Mouse (Mus musculus): ENCODE measurements around the gene Slc35c2. TPM values are rescaled to one million over a fixed set of nuclear protein-coding genes. Genes with fewer than 3 reads are reported as not detected.
A peak's percentile ranks its signal among the peaks of the same experiment; 100 is the strongest.

Slc35c2 gene
- total RNA-seq, 2 experiments from 2014 or later: 79.6 to 93.9 TPM

DNA sequence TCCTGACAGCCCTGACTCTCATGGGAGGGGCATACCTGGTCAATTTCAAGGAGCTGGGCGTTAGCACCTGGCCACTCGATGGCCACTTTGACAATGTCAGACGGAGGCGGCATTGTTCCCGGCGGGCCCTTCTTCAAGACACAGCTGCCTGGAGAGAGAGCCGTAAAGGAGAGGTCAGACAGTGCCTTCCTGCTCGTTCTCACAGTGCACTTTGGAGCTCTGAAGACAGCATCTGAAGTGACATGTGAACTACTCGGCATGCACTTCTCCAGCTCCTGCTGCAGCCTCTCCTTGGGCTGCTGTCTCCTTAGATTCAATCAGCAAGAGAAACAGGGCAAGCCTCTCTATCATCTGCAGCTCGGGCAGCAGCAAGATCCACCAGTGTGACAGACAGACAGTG, 28.5 kb upstream of the Slc35c2 start:
- ATAC-seq (replicated peaks; ENCODE audit: poor library complexity, severe bottlenecking): no peak

DNA sequence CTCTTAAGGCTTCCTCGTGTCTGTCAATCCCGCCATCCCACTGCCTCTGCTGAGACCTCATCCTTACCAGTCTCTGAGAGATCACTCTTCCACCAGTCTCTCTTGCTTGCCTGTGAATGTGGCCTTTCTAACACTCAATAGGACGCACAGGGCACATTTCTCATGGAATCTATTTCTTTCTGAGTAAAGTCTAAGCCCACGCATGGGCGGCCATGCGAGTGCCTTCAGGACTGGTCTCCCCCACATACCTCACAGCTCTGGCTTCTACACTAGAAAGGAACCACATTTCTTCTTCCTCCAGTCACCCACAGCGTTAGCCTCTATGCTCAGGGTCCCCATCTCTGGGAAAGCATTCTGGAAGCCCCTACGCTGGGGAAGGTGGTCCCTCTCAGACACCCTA, 26.5 kb upstream of the Slc35c2 start:
- no peak for ATAC-seq (replicated peaks; ENCODE audit: poor library complexity, severe bottlenecking)

DNA sequence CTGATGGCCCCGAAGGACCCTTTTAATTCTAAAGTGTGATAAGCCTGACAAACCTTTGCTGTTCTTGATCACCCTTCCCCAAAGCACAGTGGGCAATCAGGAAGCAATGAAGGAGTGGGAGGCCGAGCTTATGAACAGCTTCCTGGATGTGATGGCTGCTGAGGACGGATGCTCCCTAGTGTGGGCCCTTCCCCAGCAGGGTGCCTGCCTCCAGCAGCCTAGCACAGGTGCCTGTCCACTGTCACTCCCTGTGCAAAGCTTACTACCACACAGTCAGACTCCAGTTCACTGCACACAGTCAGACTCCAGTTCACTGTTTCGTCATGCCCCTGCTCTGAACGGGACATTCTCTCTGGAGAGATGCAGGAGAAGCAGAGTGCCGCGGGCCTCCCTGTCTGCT, 24.7 kb upstream of the Slc35c2 start:
- ATAC-seq (replicated peaks; ENCODE audit: poor library complexity, severe bottlenecking): no peak

DNA sequence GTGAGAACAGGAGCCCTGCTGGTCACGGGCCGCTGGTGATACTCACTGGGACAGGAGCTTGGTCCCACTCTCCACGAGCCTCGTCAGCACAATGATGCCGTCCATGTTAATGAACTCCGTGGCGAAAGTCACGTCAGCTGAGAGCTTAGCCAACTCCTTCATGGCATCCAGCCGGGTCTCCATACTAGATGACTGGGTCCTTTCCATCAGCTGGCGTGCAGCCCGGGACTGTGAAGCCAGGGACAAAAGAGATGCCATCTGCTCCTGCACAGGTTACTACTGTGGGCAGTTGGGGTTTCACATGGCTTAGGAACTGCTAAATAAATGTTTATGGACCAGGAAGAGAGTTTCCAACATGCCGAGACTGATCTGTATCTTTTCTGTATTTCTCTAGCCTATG, 23.9 kb upstream of the Slc35c2 start:
- ATAC-seq (replicated peaks; ENCODE audit: poor library complexity, severe bottlenecking): no peak

DNA sequence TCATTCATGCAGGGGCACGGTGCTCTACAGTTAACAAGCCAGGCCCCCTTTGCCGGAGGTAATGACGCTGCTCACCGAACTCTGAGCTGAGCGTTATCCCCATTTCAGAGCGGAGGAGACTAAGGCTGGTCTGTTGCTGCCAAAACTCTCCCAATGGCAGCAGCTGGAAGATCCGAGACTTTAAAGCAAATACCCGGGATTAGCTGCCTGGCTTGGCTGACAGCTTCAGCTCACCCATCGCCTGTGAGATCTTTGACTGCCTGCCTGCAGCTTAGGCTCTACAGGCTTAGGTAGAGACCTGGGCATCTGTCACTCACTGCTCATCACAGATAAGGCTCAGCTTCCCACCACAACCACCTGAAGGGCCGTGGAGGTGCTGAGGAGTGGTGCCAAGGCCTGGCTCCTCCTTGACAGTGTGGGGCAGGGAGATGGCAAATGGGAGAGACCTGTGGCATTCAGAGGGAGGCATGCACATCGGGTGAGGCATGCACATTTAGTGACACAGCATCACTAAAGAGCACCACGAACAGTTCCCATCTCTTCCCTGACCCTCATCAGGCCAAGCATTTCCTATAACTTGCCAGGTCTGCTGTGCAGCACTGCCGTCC, 23.3 kb upstream of the Slc35c2 start:
- ATAC-seq (replicated peaks; ENCODE audit: poor library complexity, severe bottlenecking): no peak

DNA sequence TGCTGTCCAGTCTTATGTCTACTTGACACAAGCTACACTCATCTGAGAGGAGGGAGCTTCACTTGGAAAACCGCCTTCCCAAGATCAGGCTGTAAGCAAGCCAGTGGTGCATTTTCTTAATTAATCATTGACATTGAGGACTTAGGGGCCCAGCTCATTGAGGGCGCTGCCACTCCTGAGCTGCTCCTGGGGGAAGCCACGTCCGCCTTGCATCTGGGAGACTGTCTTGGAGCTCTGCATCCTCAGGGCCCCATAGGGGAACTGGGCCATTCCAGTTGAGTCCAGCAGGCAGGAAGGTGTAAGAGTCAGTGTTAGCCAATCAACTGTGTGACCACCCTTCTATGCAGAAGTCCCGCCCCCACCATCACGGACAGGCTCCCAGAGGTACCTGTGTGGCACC, 20.1 kb upstream of the Slc35c2 start:
- ATAC-seq (replicated peaks; ENCODE audit: poor library complexity, severe bottlenecking): 0 out of 2 replicates have a peak, but pooled peaks have one; percentile 35

DNA sequence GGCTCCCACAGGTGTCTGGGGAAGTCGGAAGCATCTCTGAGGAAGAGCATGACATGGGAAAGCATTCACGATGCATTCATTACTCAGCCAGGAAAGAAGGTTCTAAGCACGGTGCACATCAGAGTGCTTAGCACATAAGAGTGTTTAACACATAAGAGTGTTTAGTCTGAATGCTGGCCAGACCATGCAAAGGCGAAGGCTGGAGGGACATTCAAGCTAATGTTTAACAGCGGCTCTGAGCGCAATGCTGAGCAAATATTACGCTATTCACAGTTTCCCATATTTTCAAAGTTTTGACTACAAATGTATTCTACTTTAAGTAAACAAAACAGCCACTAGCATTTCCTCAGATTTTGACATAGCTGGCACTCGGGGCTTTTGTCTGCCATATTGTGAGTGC, 17.8 kb upstream of the Slc35c2 start:
- ATAC-seq (replicated peaks; ENCODE audit: poor library complexity, severe bottlenecking): no peak

DNA sequence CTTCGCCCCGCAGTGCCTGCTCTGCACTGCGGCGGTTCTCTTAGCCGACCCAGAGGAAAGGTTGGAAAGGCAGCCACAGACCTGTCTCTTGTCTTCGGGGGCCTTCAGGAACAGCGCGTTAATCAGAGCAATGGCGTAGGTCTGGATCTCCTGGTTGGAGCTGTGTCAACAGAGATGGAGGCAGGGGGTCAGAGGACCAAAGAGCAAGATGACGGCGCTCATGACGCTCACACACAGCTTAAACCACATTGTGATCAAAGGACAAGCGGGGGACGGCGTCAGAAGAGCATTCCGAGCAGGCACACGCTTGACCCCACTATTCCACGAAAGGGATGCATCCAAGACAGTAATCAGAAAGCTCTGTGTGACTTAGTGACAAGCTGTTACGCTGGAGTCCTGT, 17.1 kb upstream of the Slc35c2 start:
- ATAC-seq (replicated peaks; ENCODE audit: poor library complexity, severe bottlenecking): no peak

DNA sequence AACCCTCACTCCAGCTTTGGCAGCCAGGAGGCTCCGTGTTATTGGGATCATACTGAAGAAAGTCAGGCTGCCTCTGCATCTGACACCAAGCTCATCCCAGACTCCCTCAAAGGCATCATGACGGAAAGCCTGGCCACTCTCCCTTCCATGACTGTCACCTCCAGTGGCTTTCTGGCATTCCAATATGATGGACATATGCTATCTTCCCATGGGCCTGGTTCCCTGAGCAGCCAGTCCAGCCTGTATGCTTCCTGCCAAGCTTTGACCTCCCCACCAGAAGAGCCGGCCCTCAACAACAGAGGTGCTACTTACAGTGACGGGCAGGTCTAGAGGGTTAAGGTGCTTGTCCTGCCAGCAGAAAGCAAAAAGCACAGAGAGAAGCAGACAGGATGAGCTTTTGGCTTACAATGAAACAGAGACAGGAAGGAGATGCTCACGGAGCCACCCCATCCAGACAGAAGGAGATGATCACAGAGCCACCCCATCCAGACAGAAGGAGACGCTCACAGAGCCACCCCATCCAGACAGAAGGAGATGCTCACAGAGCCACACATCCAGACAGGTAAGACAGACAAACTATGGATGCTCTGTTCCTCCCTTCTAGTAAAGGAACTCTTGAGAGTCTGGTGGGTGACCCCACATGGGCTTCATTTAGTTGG, 15.8 kb upstream of the Slc35c2 start:
- no peak for ATAC-seq (replicated peaks; ENCODE audit: poor library complexity, severe bottlenecking)

DNA sequence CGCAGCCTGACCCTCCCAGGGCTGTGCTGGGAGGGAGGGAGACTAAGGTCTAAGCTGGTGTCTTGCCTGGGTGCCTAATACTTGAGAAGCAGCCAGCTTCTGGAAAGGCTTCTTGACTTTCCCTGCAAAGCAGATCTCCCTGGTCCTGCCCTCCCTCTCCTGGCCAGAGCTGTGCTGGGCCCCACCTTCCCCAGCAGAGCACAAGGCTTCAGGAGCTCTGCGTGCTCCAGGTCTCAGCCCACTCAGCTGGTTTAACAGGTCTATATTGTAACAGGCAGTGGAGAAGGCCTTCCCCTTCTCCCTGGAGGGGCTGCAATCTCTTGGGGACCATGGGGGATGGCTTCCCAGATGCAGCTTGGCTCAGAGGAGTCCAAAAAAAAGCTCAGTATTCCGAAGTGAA, 13.7 kb upstream of the Slc35c2 start:
- no peak for ATAC-seq (replicated peaks; ENCODE audit: poor library complexity, severe bottlenecking)

DNA sequence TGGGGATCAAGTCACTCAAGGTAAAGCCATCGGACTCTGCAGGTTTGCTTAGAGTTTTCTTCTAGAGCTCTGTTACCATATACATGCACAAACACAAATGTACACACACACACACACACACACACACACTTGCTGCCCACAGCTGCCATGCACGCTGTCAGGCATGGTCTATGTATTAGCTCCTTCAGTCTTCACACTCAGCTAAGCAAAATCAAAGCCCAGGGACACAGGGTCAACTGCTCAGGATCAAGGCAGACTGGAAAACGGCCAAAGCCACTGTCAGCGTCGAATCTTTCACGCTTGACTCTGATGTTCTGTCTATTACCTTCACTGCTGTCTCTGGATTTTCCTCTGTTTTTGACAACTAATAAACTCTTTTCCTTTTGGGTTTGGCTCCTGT, 13.2 kb upstream of the Slc35c2 start:
- no peak for ATAC-seq (replicated peaks; ENCODE audit: poor library complexity, severe bottlenecking)

DNA sequence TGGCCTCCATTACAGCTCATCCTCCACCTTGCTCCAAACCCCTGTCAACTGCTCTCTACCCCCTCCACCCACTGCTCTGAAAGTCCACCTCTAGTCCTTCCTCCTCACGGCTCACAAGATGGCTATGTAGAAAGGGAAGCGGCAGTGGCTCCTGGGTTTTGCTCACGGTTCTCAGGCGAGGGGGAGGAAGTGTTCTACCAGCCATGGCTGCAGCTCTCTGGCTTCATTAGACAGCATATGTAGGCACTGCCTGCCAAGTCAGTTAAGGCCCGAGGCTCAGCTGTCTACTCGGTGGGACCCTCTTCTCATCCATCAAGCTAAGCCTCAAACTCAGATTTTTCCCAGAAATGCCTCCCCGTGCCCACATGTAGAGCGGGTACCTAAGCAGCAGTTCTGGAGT, 12.8 kb upstream of the Slc35c2 start:
- peak; percentile 30 for ATAC-seq (replicated peaks; ENCODE audit: poor library complexity, severe bottlenecking)

DNA sequence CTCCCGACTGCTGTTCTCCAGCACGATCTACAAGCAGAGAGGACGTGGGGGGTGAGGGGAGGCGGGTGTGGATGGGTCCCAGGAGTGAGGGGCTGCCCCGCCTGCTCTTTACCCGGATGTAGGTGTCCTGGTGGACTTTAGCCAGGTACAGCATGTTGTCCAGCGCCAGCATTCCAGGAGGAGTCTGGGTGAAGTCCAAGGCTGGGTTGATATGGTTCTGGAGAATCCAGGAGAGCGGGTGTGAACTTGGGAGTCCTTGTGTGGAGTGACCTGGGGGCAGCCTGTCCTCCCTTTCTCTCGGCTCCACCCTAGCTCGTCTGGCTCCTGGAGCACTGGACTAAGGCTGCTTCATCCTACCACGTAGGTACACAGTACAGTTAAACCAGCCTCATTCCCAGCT, 9.8 kb upstream of the Slc35c2 start:
- no peak for ATAC-seq (replicated peaks; ENCODE audit: poor library complexity, severe bottlenecking)

DNA sequence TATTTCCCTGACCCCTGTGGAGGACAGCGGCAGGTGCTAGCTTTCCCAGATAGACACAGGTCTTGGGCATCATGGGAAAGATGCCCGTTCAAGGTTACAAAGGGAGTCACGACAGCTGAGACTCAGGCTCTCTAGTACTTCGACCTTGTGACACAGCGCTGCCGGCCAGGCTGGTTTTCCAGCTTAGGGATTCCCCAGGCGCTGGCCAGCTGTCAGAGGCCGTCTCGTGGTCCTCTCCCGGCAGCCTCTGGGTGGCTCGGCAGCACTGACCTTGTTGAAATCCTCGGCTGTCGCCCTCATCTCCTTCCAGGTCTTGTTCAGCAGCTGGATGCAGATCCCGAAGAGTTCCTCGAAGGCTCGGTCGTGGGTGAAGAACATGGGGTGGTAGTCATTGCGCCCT, 8.9 kb upstream of the Slc35c2 start:
- no peak for ATAC-seq (replicated peaks; ENCODE audit: poor library complexity, severe bottlenecking)

DNA sequence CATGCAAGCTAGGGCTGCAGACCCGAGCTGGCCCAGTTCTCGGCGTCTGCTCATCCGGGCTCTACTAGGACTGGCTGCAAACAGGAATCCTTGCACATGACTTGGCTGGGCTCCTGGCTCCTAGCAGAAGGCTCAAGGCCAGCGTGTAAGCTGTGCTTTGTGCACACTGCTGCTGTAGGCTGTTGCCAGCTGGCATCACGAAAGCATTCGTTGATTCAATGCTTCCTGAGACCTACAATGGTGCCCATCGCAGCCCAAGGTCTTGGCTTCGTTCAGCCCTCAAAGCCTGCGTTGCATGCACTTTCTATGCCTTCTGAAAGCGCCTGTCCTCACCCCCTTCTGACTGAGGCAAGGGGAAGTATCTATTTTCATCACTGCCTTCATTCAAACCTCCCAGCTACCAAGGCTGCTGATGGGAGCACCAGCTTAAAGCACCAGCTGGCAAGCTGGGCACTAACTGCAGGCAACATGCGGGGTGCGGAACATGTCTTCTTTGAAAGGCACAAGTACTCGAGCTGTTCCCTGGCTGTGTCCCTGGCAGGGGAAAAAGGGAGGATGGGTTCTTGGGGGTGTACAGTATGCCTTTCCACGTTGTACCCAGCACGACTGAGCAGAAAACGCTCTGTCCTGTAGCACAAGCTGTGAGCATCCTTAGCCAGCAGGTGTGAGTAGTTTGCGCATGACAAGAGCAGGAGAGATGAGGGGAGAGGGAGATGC, 804 bp upstream of the Slc35c2 start:
- no peak for ATAC-seq (replicated peaks; ENCODE audit: poor library complexity, severe bottlenecking)

DNA sequence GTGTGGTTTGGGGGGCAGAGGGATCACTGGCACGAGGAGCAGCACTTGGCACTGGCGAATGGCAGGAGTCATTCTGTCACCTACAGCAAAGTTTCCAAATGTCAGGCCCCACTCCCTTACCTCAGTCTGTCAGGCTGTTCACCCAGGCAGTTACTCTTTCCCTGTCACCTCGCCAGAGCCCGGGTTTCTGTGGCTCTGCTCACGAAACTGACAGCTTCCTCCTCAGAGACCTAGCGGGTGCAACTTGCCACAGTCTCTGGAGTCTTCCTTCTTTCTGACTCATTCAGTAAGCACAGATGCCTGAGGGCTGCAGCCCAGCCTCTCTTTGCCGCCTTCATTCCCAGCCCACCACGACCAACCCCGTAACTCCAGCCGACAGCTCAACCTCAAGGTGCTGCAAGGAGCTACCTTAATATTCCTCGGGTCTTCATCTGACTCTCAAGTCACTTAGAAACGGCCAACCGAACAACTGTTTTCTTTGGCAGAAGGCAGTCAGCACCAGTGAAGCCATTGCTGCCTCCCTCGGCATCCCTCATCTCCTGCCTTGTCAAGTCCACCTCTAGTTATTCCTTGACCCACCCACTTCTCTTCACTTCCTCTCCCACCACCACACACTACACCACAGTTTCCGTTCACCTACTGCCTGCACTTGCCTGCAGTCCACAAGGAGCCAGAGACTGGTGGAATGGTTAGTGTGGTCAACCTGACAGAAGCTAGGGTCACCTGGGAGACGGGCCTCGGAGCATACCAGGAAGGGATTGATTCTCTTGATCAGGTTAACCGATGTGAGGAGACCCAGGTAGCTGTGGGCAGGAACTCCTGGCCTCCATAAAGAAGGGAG, 1.1 kb downstream of the Slc35c2 start:
- ATAC-seq (replicated peaks; ENCODE audit: poor library complexity, severe bottlenecking): peak; percentile 70

DNA sequence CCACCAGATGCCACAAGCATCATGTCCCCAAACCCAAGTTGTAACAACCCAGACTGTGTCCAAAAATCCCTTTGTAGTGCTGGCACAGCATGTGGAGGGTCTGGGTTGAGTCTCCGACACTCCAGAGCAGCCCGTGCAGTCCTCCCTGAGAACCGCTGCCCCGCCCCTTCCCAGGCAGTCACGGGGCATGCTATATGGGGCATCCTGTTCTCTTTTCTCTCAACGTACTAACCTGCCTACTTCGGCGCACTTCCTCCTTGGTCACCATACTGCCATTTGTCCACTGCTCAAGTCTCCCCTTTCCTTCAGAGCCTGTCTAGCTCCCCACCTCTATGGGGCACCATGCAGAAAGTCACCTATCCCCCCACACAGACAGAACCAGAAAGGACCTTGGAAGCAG, 2.0 kb downstream of the Slc35c2 start:
- ATAC-seq (replicated peaks; ENCODE audit: poor library complexity, severe bottlenecking): peak; percentile 69

DNA sequence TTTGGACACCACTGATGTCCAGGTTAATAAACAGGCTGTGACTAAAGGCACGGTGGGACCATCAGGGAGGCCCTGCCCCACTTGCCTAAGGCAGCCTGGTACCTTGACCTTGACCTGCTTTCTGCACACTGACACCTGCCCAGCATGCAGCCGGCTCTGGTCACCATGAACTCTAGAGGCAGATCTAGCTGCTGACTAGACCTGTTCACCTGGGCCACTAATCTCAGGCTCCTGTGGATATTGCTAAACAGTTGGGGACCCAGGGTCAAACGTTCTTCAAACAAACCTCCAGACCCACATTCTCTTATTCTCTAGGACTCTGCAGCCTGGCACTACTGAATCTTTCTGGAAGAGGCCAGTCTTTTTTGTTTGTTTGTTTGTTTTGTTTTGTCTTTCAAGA, 2.6 kb downstream of the Slc35c2 start:
- ATAC-seq (replicated peaks; ENCODE audit: poor library complexity, severe bottlenecking): no peak

DNA sequence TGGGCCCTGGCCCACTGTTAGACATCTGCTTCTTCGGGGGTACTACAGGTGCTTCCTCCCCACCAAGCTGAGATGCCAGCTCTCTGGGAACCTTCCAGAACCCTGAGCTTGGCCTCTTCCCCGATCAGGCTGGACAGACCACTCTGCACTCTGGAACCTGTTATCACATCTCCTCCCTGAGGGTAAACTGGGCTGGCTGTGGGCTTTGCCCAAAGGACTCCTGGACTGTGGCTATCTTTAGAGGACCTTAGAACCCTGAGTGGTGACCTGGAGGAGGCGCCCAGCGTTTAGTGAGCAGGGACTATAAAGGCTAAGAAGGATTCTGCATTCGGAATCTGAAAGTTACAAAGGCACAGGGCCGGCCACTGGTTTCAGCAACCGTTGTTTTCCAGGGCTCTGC, 3.3 kb downstream of the Slc35c2 start:
- ATAC-seq (replicated peaks; ENCODE audit: poor library complexity, severe bottlenecking): no peak

DNA sequence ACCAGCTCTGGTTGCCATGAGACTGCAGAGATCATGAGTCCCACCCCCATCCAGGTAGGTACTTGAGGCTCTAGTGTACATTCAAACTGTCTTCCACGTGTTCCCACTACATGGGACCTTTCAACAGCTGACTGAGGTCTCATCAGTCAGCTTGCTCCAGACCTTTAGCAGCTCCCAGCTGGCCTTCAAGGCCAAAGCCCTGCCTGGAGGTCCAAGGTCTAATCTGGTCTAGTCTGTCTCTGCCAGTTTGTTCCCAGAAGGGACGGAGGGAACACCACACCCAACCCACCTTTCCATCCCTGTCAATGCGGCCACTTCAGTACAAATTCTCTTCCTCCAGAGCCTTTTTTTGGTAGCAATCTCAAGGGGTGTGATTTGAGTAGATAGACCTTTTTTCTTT, 4.0 kb downstream of the Slc35c2 start:
- no peak for ATAC-seq (replicated peaks; ENCODE audit: poor library complexity, severe bottlenecking)

DNA sequence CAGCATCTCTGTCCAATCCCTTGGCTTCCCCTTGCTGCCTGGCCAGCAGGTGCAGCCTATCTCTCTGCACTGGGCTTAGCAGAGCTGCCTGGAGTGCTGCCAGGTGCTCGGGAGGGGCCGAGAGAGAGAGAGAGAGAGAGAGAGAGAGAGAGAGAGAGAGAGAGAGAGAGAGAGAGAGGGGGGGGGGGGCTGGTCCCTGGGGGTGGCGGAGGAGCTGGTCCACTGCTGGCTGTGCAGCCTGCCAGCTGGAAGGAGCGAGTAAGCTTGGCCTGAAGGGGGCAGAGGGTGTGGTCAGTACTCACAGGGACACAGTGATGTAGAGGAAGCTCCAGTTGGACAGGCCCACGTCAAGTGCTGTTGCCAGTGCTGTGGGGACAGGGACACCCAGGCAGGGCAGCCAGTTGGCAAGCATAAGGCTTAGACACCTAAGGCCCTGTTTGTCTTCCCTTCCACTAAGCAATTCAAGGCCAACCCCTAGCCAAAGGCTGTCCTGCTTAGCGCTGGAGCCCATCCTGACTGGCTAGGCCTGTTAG, 5.8 kb downstream of the Slc35c2 start:
- no peak for ATAC-seq (replicated peaks; ENCODE audit: poor library complexity, severe bottlenecking)

Data from granulocyte monocyte progenitor cell, adult 5-6 weeks (primary cell).